8 mouse cellular contexts compared by ENCODE assay signal in the genomic region with DNA sequence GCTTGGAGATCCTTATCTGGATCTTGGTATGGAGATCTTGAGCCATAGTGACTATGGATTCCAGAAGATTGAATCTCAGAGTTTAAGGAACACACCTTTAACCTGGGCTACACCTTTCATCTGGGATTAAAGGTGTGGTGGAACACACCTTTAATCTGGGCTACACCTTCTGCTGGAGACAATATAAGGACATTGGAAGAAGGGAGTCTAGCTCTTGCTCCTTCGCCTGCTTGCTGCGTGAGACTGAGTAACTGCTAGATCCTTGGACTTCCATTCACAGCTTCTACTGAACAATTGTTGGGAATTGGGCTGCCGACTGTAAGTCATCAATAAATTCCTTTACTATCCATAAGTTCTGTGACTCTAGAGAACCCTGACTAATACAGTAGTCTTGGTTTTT. TPM values are rescaled to one million over a fixed set of nuclear protein-coding genes. Genes with fewer than 3 reads are reported as not detected.
A peak's percentile ranks its signal among the peaks of the same experiment; 100 is the strongest.
DNase-seq lines count a peak whose midpoint lies in the region; ATAC-seq lines count a peak whose summit lies in the region.
"Not testable (repeated sequence)": the region's sequence is repeated elsewhere in the genome, so short reads cannot be mapped to it uniquely, and the experiment has no call there.
"Had no signal": no experiment of that assay in that cellular context is flagged by ENCODE, and none has a peak within 500 bp of the region (broad histone marks: within the 10 kb centered on the region; RNA-seq: fewer than 3 reads in every experiment).

Gene Ddit4l, plus strand, starts transcription at position 301 of the 400 bp plus-strand sequence.

- not testable (repeated sequence) for H3K27me3 ChIP-seq in embryonic facial prominence, embryonic 11.5 days (ENCODE audit: control insufficient read depth, insufficient read depth, low read length); heart, embryonic 16.5 days (ENCODE audit: control insufficient read depth, insufficient read depth, low read length)
- peaks cover 11% of the 10 kb centered on the region; the same call in 1 of the 2 replicates for H3K27me3 ChIP-seq in kidney, embryonic 15.5 days
- H3K27me3 ChIP-seq in midbrain, embryonic 10.5 days (ENCODE audit: low read depth, poor library complexity, severe bottlenecking): peaks cover 40% of the 10 kb centered on the region

- not testable (repeated sequence) for ATAC-seq in embryonic facial prominence, embryonic 11.5 days (replicated peaks; ENCODE audit: insufficient number of reproducible peaks, low FRiP score, low TSS enrichment, low read depth); heart, embryonic 16.5 days (replicated peaks; ENCODE audit: extremely low read depth, insufficient read depth, low FRiP score); kidney, embryonic 15.5 days (replicated peaks; ENCODE audit: low FRiP score)

- H3K4me1 ChIP-seq in embryonic facial prominence, embryonic 11.5 days (ENCODE audit: control insufficient read depth, insufficient read depth, low read length): not testable (repeated sequence)
- H3K4me1 ChIP-seq in heart, embryonic 16.5 days (ENCODE audit: control insufficient read depth, insufficient read depth, low read length): peaks cover 16% of the 10 kb centered on the region
- H3K4me1 ChIP-seq in kidney, embryonic 15.5 days: peaks cover 11% of the 10 kb centered on the region
- peaks cover 31% of the 10 kb centered on the region for H3K4me1 ChIP-seq in midbrain, embryonic 10.5 days

- WGBS in embryonic facial prominence, embryonic 11.5 days: 96% methylated on average over 3 of the region's 3 CpGs
- WGBS in heart, embryonic 16.5 days: 96% methylated on average over 3 of the region's 3 CpGs
- 89% methylated on average over 3 of the region's 3 CpGs for WGBS in kidney, embryonic 15.5 days
- WGBS in midbrain, embryonic 10.5 days: 100% methylated on average over 3 of the region's 3 CpGs

- H3K9me3 ChIP-seq in embryonic facial prominence, embryonic 11.5 days (replicated peaks; ENCODE audit: control insufficient read depth, low read length); heart, embryonic 16.5 days (replicated peaks; ENCODE audit: control insufficient read depth, low read length); kidney, embryonic 15.5 days (replicated peaks); midbrain, embryonic 10.5 days (replicated peaks): not testable (repeated sequence)

- not testable (repeated sequence) for H3K4me2 ChIP-seq in embryonic facial prominence, embryonic 11.5 days (ENCODE audit: low read depth, low read length); kidney, embryonic 15.5 days
- peak within 1 kb of the TSS; percentile 11; the same call in 1 of the 2 replicates for H3K4me2 ChIP-seq in heart, embryonic 16.5 days (ENCODE audit: low read depth, low read length)

- H3K4me3 ChIP-seq in embryonic facial prominence, embryonic 11.5 days (ENCODE audit: low read depth, low read length); heart, embryonic 16.5 days (ENCODE audit: low read length); kidney, embryonic 15.5 days (replicated peaks); midbrain, embryonic 10.5 days: not testable (repeated sequence)

- H3K27ac ChIP-seq in embryonic facial prominence, embryonic 11.5 days (replicated peaks; ENCODE audit: low read depth, low read length); heart, embryonic 16.5 days (ENCODE audit: low read length); kidney, embryonic 15.5 days: not testable (repeated sequence)
- peak within 1 kb of the TSS; percentile 46 for H3K27ac ChIP-seq in midbrain, embryonic 10.5 days (replicated peaks)

- not testable (repeated sequence) for H3K36me3 ChIP-seq in embryonic facial prominence, embryonic 11.5 days (replicated peaks; ENCODE audit: control insufficient read depth, insufficient read depth, low read depth, low read length); heart, embryonic 16.5 days (ENCODE audit: control insufficient read depth, insufficient read depth); kidney, embryonic 15.5 days; midbrain, embryonic 10.5 days

- not testable (repeated sequence) for DNase-seq in embryonic facial prominence, embryonic 11.5 days (ENCODE audit: low spot score); frontal cortex, adult 2 months (ENCODE audit: extremely low spot score in 1 of 2, low spot score in 1 of 2); gastrocnemius, postnatal 4 days (ENCODE audit: low spot score in 2 of 2); left cerebral cortex, adult 8-10 months (ENCODE audit: low spot score in 2 of 2); midbrain, embryonic 10.5 days (ENCODE audit: low spot score)

- not testable (repeated sequence) for H3K9ac ChIP-seq in embryonic facial prominence, embryonic 11.5 days (replicated peaks; ENCODE audit: low read length); heart, embryonic 16.5 days (ENCODE audit: low read length); kidney, embryonic 15.5 days

RNA-seq across cellular contexts. Expression of gene Ddit4l, which starts in this region (rescaled TPM):
- 27.3 and 29.4 TPM in 2 replicates for polyA plus RNA-seq in embryonic facial prominence, embryonic 11.5 days (2014; fragmentation: Nextera tagmentation; extraction: Ambion mirVana)
- polyA plus RNA-seq in frontal cortex, adult 2 months (2012; rRNA removed): 13.5 and 19.1 TPM in 2 replicates
- 100 to 1,000 TPM; 113 to 117 TPM for total RNA-seq in gastrocnemius, postnatal 4 days (2021)
- polyA plus RNA-seq in heart, embryonic 16.5 days (2015; fragmentation: Nextera tagmentation; extraction: Ambion mirVana): 5.4 and 9.3 TPM in 2 replicates
- 11.4 and 13.9 TPM in 2 replicates for polyA plus RNA-seq in kidney, embryonic 15.5 days (2015; fragmentation: Nextera tagmentation; extraction: Ambion mirVana)
- total RNA-seq in left cerebral cortex, adult 8-10 months (2022): 10 to 100 TPM; 15.4 to 22.2 (median 18.9) TPM
- 13.6 and 16.4 TPM in 2 replicates for polyA plus RNA-seq in midbrain, embryonic 10.5 days (2016; fragmentation: Nextera tagmentation; extraction: Ambion mirVana)
- total RNA-seq: MEL had no signal

Comparison
In these comparisons a context has a peak if more than half of its experiments do, and no peak if none do; other contexts are left out.
1. RNA of gene Ddit4l (total RNA-seq): 113 to 117 TPM in gastrocnemius, postnatal 4 days; 15.4 to 22.2 TPM in left cerebral cortex, adult 8-10 months; every median in the first group is over 4 times any median in the second.